Mouse (Mus musculus): ENCODE data around the gene Cracr2a.
"Not testable (repeated sequence)": the region's sequence is repeated elsewhere in the genome, so short reads cannot be mapped to it uniquely, and the experiment has no call there.

Gene Cracr2a

DNA sequence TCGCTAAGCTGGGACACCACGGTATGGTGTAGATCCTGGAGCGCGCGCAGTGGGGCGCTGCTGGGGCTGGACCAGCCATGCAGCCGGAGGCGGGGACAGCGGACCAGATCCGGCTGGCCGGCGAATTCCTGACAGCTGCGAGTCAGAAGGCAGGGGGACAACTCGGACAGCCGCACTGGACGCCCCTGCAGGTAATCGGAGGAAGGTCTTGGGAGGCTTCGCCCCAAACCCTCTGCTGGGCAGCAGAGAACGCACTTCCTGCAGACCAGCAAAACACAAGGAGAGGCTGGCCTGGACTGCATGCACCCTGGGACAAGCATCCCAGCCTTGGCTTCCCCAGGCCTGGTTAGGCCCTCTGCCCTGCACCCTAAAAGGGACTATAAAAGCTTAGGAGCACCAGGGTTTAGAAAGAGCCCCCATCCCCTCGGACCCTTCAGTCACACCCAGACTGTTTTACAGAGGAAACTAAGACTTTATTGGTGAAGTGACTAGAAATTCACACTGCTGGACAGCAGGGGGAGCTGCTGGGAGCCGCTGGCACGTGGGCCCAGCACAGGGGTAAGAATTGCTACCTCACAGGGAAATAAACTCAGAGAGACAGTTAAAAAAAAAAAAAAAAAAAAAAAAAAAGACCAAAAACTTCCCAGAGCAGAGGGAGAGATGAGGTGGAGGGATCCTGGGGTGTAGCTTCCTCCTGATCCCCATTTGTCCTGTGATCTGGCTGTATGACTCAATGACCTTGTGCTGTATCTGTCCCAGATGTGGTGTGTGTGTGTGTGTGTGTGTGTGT lies at the start of gene Cracr2a:
Cracr2a (plus strand) TSS at position 108 of the 790 bp plus-strand sequence.
- DNase-seq (ENCODE audit: low read depth in 2 of 2, low spot score in 2 of 2), result peak; percentile 80 to 87

DNA sequence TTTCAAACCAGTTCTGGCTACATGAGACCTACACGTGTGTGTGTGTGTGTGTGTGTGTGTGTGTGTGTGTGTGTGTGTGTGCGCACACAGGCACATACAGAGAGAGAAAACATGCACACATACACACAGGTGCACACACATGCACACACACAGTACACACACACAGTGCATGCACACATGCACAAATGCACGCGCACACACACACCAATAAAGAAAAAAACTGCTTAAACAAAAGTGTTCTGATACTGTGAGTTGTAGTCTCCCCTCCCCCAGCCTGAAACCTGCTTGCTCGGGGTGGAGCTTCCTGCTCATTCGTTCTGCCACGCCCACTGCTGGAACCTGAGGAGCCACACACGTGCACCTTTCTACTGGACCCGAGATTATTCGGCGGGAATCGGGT lies 47.4 kb upstream of the Cracr2a start:
- not testable (repeated sequence) for DNase-seq (ENCODE audit: low read depth in 2 of 2, low spot score in 2 of 2)

GRCm38 (mm10) chr6:127521176-127521575 lies 40.0 kb upstream of the Cracr2a start:
- DNase-seq (ENCODE audit: low read depth in 2 of 2, low spot score in 2 of 2), result no peak

DNA sequence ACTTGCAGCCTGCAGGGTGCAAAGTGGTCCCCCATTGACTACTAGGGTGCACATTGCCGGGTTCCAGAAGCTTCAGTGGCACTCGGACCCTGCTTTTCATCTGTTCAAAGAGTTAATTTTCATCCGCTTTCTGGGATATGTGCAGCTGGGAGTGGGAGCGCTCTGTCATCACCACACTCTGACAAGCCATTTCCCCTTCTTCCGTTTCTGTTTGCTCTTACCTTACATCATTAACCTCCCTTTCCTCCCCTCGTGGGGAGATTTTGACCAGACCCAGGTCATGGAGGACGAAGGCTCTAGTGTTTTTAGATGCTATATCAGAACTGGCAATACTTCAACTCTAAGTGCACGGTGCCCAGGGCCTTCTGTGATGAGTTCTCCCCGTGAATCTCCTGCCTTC lies 38.8 kb upstream of the Cracr2a start:
- DNase-seq (ENCODE audit: low read depth in 2 of 2, low spot score in 2 of 2), result no peak

GRCm38 (mm10) chr6:127524442-127524841 lies 36.7 kb upstream of the Cracr2a start:
- DNase-seq (ENCODE audit: low read depth in 2 of 2, low spot score in 2 of 2), result peak; percentile 55 to 62

- no peak for DNase-seq (ENCODE audit: low read depth in 2 of 2, low spot score in 2 of 2)
Observed at GRCm38 (mm10) chr6:127528625-127529024, 32.5 kb upstream of the Cracr2a start.

GRCm38 (mm10) chr6:127529451-127529850 lies 31.7 kb upstream of the Cracr2a start:
- DNase-seq (ENCODE audit: low read depth in 2 of 2, low spot score in 2 of 2), result no peak

DNA sequence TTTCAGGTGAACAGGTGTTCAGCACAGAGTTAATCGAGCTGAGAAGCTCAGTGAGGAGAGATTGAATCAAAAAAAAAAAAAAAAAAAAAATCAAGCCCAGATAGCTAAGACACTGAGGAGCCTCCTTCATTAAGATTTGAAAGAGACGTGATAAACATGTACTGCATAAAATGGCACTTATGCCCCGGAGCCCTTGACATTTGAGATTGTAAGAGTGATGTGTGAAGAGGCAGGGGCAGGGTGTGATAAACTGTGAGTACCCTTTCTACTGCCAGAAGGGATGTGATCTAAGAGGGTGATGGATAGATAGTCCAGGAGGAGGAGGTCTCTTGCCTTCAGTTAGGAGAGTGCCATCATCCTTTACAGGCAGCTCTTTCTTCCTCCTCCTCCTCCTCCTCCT lies 30.9 kb upstream of the Cracr2a start:
- DNase-seq (ENCODE audit: low read depth in 2 of 2, low spot score in 2 of 2), result no peak

- DNase-seq (ENCODE audit: low read depth in 2 of 2, low spot score in 2 of 2), result no peak
Observed at GRCm38 (mm10) chr6:127531412-127532205, 29.5 kb upstream of the Cracr2a start.

DNA sequence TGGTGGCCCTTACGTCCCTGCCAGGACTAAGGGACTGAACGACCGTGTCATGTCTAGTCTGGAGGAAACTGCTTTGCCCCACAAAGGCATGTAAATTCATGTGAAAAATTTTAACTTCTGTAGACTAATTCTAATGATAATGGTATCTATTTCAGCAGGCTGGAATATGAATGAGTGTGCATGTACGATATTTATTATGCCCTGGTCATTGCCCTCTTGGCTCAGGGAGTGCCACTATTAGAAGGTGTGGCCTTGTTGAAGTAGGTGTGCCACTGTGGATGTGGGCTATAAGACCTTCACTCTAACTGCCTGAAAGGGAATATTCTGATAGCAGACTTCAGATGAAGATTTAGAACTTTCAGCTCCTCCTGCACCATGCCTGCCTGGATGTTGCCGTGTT lies 28.8 kb upstream of the Cracr2a start:
- DNase-seq (ENCODE audit: low read depth in 2 of 2, low spot score in 2 of 2), result no peak

- DNase-seq (ENCODE audit: low read depth in 2 of 2, low spot score in 2 of 2), result no peak
Observed at GRCm38 (mm10) chr6:127533766-127534165, 27.4 kb upstream of the Cracr2a start.

- DNase-seq (ENCODE audit: low read depth in 2 of 2, low spot score in 2 of 2), result no peak
Observed at GRCm38 (mm10) chr6:127537035-127537434, 24.1 kb upstream of the Cracr2a start.

GRCm38 (mm10) chr6:127538118-127538517 lies 23.0 kb upstream of the Cracr2a start:
- no peak for DNase-seq (ENCODE audit: low read depth in 2 of 2, low spot score in 2 of 2)

DNA sequence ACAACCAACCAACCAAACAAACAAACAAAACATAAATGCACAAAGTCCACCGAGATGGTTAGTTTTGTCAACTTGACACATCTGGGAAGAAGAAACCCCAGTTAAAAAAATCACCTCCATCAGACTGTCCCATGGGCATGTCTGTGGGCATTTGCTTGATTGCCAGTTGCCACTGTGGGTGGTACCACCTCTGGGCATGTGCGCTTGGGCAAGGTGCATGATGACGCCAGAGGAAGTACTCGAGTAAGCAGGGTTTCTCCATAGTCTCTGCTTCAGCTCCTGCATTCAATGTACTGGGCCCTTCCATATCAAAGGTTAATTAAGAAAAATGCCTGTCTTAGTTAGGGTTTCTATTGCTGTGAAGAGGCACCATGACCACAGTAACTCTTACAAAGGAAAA lies 21.9 kb upstream of the Cracr2a start:
- no peak for DNase-seq (ENCODE audit: low read depth in 2 of 2, low spot score in 2 of 2)

DNA sequence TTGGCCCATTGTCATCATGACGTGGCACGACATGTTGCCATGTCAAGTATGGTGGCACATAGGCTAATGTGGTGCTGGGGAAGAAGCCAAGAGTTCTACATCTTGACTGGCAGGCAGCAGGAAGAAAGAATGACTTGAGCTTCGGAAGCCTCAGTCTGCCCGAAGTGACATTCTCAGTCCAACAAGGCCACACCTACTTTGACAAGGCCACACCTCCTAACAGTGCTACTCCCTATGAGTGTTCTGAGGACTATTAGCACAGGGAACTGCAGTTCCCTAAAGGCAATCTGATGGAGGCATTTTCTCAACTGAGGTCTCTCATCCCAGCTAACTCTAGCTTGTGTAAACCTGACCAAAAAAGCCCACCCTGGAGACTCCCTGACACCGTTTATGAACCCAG lies 21.5 kb upstream of the Cracr2a start:
- no peak for DNase-seq (ENCODE audit: low read depth in 2 of 2, low spot score in 2 of 2)

- DNase-seq (ENCODE audit: low read depth in 2 of 2, low spot score in 2 of 2), result no peak
Observed at GRCm38 (mm10) chr6:127540517-127540916, 20.6 kb upstream of the Cracr2a start.

DNA sequence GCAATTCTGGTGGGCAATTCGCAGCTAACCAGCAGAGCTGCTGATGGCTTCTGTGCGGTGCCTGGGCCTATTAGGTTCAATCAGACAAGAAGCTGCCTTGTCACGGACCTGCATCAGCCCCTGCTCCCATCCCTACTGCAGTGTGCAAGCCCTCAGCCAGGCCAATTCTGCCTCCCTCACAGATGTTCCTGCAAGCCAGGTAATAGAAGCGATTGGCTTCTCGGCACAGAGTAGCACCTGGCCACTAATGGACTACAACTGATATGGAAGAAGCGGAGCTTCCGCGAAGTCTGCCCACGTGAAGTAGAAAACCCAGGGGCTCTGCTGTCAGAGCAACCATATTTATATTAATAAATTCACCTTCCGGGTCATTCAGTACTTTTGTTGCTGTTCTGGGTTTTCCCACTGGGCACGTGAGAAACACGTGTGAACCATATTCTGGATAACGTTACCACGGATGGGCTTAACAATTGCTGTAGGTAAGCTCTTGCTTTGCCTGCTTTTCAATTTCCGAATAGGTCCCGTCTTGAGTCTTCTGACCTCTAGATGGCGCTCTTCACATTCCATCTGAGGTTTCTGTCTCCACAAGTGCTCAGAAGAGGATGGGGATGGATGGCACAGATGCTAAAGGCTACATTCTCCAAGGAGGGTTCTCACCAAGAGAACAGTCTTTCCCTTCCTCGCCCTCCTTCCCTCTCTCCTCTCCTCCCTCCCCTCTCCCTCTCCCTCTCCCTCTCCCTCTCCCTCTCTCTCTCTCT lies 19.3 kb upstream of the Cracr2a start:
- DNase-seq (ENCODE audit: low read depth in 2 of 2, low spot score in 2 of 2), result peak; percentile 53 to 55

GRCm38 (mm10) chr6:127546676-127547075 lies 14.5 kb upstream of the Cracr2a start:
- DNase-seq (ENCODE audit: low read depth in 2 of 2, low spot score in 2 of 2), result no peak

DNA sequence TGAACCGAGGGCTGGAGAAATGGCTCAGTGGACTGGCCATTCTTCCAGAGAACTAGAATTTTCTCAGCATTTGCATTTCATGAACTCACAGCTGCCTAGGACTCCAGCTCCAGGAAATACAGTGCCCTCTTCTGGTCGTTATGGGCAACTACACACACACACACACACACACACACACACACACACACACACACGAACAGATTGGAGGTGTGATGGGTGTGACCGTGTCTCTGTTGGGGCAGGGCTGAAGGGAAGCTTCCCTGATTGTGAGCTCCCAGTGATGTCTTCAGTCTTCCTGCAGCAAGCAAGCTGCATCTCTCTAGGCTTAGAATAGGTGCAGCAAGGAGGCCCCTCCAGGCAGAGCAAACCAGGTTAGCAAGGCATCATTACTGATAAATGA lies 8.2 kb upstream of the Cracr2a start:
- no peak for DNase-seq (ENCODE audit: low read depth in 2 of 2, low spot score in 2 of 2)

DNA sequence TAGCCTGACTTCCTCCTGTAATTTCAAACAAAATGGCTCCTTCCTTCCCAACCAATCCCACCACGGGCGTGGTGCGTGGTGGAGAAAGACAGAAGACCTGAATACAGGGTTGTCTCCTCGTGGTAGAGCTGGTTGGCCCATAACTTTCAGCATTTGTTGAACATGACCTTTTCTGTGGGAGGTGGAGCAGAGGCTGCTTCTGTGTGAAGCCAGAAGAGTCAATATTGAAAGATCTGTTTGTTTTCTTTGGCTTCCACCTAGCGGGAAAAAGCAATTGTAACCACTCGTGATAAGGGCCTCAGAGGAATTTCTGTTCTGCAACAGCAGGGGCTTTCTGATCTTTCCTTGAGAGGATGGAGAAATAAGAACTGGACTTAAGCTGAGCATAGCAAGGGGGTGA lies 5.6 kb upstream of the Cracr2a start:
- DNase-seq (ENCODE audit: low read depth in 2 of 2, low spot score in 2 of 2), result no peak

- no peak for DNase-seq (ENCODE audit: low read depth in 2 of 2, low spot score in 2 of 2)
Observed at GRCm38 (mm10) chr6:127560872-127561230, 287 bp upstream of the Cracr2a start.

DNA sequence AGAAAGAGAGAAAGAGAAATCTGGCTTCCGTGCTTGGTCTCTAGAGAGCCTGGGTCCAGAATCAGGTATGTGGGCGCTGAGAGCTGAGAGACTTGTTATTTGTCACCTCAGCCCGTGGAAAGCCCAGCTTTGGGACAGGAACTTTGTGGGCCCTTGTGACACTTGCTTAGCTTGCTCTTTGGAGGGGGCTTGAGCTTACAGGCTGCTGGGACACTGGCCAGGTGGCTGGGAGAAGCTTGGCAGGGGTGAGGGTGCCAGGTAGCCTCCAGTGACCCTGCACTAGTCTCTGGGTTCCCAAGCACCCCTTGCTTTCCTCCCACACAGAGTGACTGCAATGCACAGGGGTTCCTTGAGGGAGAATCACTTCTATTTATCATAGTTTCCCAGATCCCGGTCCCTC lies 2.4 kb downstream of the Cracr2a start:
- DNase-seq (ENCODE audit: low read depth in 2 of 2, low spot score in 2 of 2), result no peak
